Mouse (Mus musculus): ENCODE measurements around the gene Fsip1. TPM values are rescaled to one million over a fixed set of nuclear protein-coding genes. Genes with fewer than 3 reads are reported as not detected.
"Not testable (repeated sequence)": the region's sequence is repeated elsewhere in the genome, so short reads cannot be mapped to it uniquely, and the experiment has no call there.

Fsip1 gene
- total RNA-seq, 2 experiments from 2014 or later, result 2.1 to 2.8 TPM

DNA sequence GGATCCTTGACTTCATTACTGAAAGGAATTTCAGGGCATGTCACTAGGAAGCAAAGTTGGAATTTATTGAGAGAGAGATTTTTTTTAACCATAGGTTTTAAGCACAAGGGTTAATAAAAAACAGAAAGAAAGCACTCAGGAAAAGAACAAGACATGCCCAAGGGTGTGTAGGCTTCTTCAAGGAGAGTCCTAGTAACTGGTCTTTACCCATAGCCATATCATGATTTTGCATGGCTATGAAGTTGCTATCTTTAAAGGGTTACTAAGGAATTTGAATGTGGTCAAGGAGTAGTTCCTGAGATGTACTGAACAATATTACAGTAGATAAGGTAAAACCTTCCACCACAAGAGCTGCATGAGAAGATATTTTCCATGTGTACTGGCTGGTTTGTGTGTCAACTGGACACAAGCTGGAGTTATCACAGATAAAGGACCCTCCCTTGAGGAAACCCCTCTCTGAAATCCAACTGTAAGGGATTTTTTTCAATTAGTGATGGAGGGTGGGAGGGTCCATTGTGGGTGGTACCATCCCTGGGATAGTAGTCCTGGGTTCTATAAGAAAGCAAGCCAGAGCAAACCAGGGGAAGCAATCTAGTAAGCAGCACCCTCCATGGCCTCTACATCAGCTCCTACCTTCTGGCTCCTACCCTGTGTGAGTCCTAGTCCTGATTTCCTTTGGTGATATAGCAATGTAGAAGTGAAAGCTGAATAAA, 76.7 kb downstream of the Fsip1 start:
- no peak for DNase-seq (ENCODE audit: low spot score in 2 of 2)

DNA sequence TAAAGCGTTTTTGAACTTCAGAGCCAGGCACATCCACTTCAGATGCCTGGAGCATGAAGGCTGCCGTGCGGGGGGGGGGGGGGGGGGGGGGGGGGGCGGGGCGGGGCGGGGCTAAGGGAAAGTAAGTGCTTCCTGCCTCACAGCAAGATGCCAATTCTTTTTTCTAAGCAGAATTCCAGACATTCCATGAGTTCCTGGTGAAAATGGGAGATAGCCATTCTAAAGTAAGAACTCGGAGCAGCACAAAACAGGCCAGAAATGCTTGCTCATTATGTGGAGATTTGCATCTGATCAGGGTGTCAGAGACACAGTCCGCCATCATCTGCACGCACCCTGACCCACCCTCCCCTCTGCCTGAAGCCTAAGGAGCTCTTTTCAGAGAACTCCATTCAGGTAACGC, 77.3 kb downstream of the Fsip1 start:
- no peak for DNase-seq (ENCODE audit: low spot score in 2 of 2)

DNA sequence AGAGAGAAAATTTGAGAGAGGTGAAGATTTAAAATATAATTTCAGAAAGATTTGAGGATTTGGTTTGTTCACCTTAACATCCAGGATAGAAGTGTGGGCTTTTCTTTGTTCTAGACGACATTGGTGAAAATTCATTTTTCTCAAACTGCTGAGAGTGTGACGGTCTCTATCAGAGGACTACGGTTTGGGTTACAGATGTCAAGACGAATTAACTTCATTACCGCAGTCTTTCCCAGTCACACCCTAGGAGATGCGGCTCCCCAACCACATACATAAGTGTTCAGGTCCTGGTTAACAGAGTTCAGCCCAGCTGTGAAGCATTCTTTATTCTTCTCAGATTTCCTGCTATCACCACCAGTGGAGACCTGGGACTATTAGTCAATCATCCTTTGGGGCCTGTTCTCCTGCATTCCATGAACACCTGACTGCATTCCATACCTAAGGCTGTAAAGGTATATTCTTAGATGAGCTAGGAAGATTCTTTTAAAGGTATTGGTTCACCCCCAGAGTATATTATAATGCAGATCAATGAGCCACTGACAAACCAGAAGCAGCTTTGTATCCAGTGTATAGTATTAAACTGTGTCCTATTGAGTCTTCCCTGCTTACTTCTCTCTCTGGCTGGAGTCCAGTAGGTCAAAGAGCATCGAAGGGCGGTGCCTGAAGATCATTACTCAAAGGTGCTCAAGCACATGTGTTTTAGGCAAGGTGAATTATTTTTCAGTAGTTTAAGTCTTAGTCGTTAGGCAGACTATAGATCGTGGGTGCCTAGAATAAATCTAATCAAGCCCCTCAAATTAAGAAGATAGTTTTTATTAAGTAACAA, 82.0 kb downstream of the Fsip1 start:
- DNase-seq (ENCODE audit: low spot score in 2 of 2), result no peak

- DNase-seq (ENCODE audit: low spot score in 2 of 2), result no peak
These were observed 88.5 kb downstream of the Fsip1 start for GRCm38 (mm10) chr2:118168225-118168624.

DNA sequence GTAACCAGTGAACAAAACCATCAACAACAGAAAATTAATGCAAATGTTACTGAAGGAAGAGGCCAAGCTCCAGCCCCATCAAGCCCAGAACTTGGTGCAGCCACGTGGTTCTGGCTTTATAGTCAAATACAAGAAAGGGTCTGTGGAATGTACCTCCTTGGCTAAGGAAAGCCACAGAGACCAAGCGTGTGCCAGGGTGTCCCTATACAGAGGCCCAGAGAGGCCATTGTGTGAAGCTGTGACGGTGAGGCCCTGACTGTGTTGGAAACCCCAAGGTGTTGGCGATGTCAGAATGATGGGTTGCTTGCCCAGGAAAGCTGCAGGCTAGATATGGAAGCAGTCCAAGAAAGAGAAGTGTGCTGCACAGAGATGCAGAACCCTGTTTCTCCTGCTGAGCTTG, 89.0 kb downstream of the Fsip1 start:
- no peak for DNase-seq (ENCODE audit: low spot score in 2 of 2)

DNA sequence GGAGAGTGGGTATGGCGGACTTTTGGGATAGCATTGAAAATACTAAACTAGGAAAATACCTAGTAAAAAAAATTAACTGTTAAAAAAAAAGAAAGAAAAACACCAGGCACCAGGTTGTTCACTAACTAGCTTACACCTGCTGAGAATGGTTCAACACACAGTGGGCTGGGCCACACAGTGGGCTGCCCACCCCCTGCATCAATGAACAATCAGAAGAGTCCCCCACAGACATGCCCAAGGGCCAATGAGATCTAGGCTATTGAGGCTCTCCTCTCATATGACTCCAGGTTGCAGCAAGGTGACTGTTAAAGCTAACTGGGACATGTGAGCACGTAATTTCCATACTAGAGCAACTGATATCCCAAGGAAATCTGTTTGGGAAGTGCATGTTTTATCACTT, 91.1 kb downstream of the Fsip1 start:
- no peak for DNase-seq (ENCODE audit: low spot score in 2 of 2)

DNA sequence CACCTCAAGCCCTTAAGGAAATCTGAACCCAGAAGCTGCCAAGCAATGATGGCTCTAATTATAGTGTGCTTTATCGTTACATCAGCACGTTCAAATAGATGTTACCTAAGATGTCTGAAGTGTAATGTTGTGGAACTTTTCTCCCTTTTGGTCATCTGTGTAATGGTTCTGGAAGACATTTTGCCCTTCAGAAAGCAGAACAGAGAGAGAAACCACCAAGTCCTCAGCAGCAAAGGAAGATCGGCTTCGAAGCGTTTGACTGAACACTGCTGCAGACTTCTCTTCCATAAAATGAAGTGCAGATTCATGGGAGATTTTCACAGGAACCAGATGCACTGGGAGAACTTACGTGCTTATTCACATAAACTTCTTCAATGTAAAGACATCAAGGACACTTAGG, 92.6 kb downstream of the Fsip1 start:
- DNase-seq (ENCODE audit: low spot score in 2 of 2), result no peak

DNA sequence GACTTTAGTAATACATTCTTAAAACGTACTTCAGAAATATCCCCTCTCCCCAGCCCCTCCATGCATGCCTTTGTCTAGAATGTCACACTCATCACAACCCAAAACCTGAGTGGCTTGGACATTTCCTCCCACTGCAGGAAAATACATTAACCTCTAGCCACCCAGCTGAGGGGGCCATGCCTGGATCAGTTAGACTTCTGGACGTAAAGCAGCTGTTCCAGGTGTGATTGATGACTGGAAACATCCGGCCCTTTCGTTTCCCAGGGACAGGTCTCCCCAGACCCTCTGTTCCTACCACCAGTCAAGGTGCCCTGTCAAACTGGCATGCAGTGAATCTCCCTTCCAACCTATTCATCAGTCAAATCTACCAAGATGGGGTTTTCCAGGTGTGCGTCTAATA, 94.3 kb downstream of the Fsip1 start:
- DNase-seq (ENCODE audit: low spot score in 2 of 2), result no peak

DNA sequence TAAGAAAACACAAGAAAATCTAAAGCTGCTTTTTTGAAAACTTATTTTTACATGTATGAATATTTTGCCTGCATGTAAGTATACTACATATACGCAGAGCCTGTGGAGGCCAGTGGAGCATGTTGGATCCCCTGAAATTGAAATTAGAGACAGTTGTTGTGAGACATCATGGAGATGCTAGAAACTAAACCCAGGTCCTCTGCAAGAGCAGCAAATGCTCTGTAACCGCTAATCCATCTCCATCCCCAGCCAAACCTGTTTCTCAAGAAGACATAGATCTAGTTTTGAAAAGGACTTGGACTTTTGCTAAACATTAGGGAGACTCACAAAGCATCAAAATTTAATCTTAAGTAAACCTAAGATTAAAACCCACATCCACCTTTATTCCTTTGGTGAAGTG, 95.8 kb downstream of the Fsip1 start:
- no peak for DNase-seq (ENCODE audit: low spot score in 2 of 2)

DNA sequence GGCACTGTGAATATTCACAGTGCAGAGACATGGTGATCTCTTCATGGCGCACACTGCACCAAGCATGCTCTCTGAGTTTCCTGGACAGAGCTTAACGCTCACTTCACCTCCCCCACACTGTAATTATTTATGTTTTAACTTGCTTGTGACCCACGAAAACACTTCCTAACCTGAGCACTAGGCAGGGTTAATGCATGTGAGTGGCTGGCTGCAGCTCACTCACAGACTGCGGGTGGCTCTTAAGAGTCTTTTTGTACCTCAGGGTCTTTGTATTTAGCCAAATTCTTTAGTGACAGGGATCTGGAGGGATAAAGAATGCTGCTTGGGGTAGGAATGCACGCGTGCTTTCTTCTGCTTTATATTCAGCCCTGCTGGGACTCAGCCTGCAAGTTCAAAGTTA, 96.2 kb downstream of the Fsip1 start:
- no peak for DNase-seq (ENCODE audit: low spot score in 2 of 2)

GRCm38 (mm10) chr2:118159126-118159525, 97.6 kb downstream of the Fsip1 start:
- no peak for DNase-seq (ENCODE audit: low spot score in 2 of 2)

GRCm38 (mm10) chr2:118158095-118158494, 98.7 kb downstream of the Fsip1 start:
- DNase-seq (ENCODE audit: low spot score in 2 of 2), result no peak

- peak; percentile 61 to 68 for DNase-seq (ENCODE audit: low spot score in 2 of 2)
These were observed 106.8 kb downstream of the Fsip1 start for GRCm38 (mm10) chr2:118149855-118150563.

- DNase-seq (ENCODE audit: low spot score in 2 of 2), result no peak
These were observed 108.2 kb downstream of the Fsip1 start for GRCm38 (mm10) chr2:118148321-118149142.

DNA sequence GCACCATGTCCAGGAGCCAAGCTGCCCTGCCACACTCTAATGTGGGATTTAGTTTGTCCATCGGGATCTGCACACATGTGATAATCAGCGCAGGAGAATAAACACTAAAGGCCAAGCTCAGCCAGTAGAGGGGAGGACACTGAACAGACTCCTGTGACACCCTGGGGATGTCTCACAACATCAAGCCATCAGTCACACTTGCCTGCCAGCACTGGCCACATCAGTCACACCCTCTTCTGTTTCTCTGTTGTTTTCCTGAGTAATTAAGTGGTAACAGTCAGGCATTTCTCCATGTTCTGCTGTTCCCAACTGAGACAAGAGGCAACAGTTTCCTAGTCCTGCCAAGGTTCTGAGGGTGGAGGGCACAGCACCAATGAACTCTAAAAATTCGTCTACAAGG, 109.0 kb downstream of the Fsip1 start:
- DNase-seq (ENCODE audit: low spot score in 2 of 2), result not testable (repeated sequence)

DNA sequence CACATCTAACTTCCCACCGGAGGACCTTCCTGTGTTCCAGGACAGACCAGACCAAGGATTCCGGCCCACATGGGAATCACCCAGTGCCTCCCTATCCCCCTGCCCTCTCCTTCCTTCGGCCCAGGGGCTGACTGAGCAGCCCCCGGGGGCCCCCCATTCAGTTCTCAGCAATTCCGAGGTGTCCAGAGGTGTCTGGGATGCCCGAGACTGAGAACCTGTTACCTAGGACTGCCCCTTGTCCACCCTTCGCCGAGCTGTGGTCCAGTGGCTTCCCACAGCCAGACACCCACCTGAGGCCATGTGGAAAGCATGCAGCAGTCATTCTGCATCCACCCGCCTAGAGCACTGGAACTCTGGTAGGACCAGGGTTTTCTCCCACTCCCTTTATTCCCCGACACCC, 115.1 kb downstream of the Fsip1 start:
- no peak for DNase-seq (ENCODE audit: low spot score in 2 of 2)

GRCm38 (mm10) chr2:118139261-118139660, 117.5 kb downstream of the Fsip1 start:
- DNase-seq (ENCODE audit: low spot score in 2 of 2), result no peak

DNA sequence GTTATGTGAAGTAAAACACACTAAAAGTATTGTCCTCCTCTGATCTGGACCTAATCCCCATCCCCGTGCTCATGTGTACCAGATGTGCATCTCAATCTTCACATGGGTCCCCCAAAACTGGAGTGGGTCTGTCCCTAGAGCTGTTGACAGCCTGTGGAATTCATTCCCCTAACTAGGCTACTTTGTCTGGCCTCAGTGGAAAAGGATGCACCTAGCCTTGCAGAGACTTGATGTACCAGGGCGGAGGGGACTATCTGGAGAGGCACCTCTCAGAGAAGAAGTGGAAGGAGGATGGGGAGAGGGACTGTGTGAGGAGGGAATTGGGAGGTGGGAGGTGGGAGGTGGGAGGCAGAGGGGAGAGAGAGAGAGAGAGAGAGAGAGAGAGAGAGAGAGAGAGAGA, 119.0 kb downstream of the Fsip1 start:
- DNase-seq (ENCODE audit: low spot score in 2 of 2), result no peak

DNA sequence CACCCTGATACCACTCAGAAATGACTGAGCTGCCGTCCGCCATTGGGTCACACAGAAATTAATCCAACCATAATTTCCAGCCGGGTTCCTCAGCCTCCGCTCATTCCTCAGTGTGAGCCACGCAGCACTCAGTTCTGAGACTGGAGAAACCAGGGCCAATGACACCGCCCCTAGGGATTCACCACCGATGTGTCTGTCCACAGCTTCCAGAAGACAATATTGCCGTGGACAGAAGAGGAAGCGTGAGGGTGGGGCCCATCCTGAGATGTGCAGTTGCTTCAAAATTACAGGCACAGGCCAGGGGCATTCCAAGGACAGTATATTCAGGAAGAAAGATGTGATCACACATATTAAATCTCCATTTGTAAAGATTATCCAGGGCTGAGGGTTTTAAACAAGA, 119.7 kb downstream of the Fsip1 start:
- DNase-seq (ENCODE audit: low spot score in 2 of 2), result no peak

- DNase-seq (ENCODE audit: low spot score in 2 of 2), result no peak
These were observed 128.5 kb downstream of the Fsip1 start for GRCm38 (mm10) chr2:118128313-118128712.
